ENCODE assay signal across 8 mouse cellular contexts in genomic region chr11:120950281-120951202, GRCm38 (mm10). TPM values are rescaled to one million over a fixed set of nuclear protein-coding genes. Genes with fewer than 3 reads are reported as not detected.
A peak's percentile ranks its signal among the peaks of the same experiment; 100 is the strongest.
DNase-seq lines count a peak whose midpoint lies in the region; ATAC-seq lines count a peak whose summit lies in the region.

No protein-coding gene starts in this region.

- intact Hi-C loops in gastrocnemius, postnatal 14 days (cut with DNase I; ENCODE audit: low total_unique reads): no loop called here
- intact Hi-C loops in left cerebral cortex, postnatal 10 days (cut with DNase I): no loop called here

- peak; percentile 74 for ATAC-seq in inflammation-experienced regulatory T-cells, adult 6 months
- peak; percentile 86 for ATAC-seq in megakaryocyte progenitor cell, adult 5-6 weeks (replicated peaks; ENCODE audit: poor library complexity)

- peak; percentile 90 to 94 for DNase-seq in adrenal gland, adult (ENCODE audit: inconsistent age in 2 of 2, low spot score in 1 of 2)
- peak; percentile 98 for DNase-seq in embryo, embryonic 10.5 days (ENCODE audit: low spot score)
- DNase-seq in gastrocnemius, postnatal 14 days: peak; percentile 95
- DNase-seq in left cerebral cortex, postnatal 10 days (ENCODE audit: extremely low spot score in 1 of 2, low spot score in 2 of 2): peak; percentile 48 to 91
- peak; percentile 82 for DNase-seq in right cerebral cortex, postnatal 10 days (ENCODE audit: low spot score in 2 of 2)
- peak; percentile 91 for DNase-seq in urinary bladder, postnatal 14 days (ENCODE audit: low spot score)

RNA-seq across cellular contexts. Expression of gene Slc16a3, which starts 2.3 kb away (rescaled TPM):
- total RNA-seq in gastrocnemius, postnatal 14 days (2021): 100 to 1,000 TPM; 272 to 355 TPM
- polyA plus RNA-seq in inflammation-experienced regulatory T-cells, adult 6 months (2017; shearing (Covaris generic)): 1 to 10 TPM; 2.9 to 4.0 (median 3.4) TPM
- total RNA-seq in left cerebral cortex, postnatal 10 days (2021): 1 to 10 TPM; 3.6 to 5.1 TPM
- total RNA-seq in megakaryocyte progenitor cell, adult 5-6 weeks (2015): 4.4 and 5.3 TPM in 2 replicates
- 6.0 and 7.5 TPM in 2 replicates for total RNA-seq in megakaryocyte progenitor cell, adult 5-6 weeks (2017)

RNA-seq across cellular contexts. Expression of gene Ccdc57, which starts 17.9 kb away (rescaled TPM):
- total RNA-seq in gastrocnemius, postnatal 14 days (2021): 1 to 10 TPM; 2.3 to 2.8 TPM
- under 1 TPM; 0.35 to 0.45 (median 0.42) TPM for polyA plus RNA-seq in inflammation-experienced regulatory T-cells, adult 6 months (2017; shearing (Covaris generic))
- total RNA-seq in left cerebral cortex, postnatal 10 days (2021): 1 to 10 TPM; 8.1 to 8.4 TPM
- total RNA-seq in megakaryocyte progenitor cell, adult 5-6 weeks (2015): 4.5 and 6.4 TPM in 2 replicates
- 6.4 and 8.4 TPM in 2 replicates for total RNA-seq in megakaryocyte progenitor cell, adult 5-6 weeks (2017)

RNA-seq across cellular contexts. Expression of gene Csnk1d, which starts 40.6 kb away (rescaled TPM):
- total RNA-seq in gastrocnemius, postnatal 14 days (2021): 10 to 100 TPM; 50.2 to 56.9 TPM
- 10 to 100 TPM; 56.0 to 64.3 (median 61.4) TPM for polyA plus RNA-seq in inflammation-experienced regulatory T-cells, adult 6 months (2017; shearing (Covaris generic))
- total RNA-seq in left cerebral cortex, postnatal 10 days (2021): 100 to 1,000 TPM; 112 to 119 TPM
- 51.3 and 64.2 TPM in 2 replicates for total RNA-seq in megakaryocyte progenitor cell, adult 5-6 weeks (2015)
- 69.8 and 74.2 TPM in 2 replicates for total RNA-seq in megakaryocyte progenitor cell, adult 5-6 weeks (2017)

Comparison
In these comparisons a context has a peak if more than half of its experiments do, and no peak if none do; other contexts are left out.
1. Peak in every context shown above with its lines: DNase-seq and ATAC-seq.
2. RNA of gene Slc16a3, which starts 2.3 kb away (total RNA-seq): 272 to 355 TPM in gastrocnemius, postnatal 14 days; 4.4 to 7.5 TPM in megakaryocyte progenitor cell, adult 5-6 weeks and 3.6 to 5.1 TPM in left cerebral cortex, postnatal 10 days; every median in the first group is over 10 times any median in the second.